Mouse (Mus musculus) kidney, postnatal 4 days (tissue): ENCODE results near the gene Chst14.

ENCODE experiments used
- DNase-seq, 2 experiments: peaks; one replicate each; pipeline ENCODE4 v3.0.0; 2021; ENCODE audit warnings: mixed read lengths in 2 of 2

The Chst14 gene

DNA sequence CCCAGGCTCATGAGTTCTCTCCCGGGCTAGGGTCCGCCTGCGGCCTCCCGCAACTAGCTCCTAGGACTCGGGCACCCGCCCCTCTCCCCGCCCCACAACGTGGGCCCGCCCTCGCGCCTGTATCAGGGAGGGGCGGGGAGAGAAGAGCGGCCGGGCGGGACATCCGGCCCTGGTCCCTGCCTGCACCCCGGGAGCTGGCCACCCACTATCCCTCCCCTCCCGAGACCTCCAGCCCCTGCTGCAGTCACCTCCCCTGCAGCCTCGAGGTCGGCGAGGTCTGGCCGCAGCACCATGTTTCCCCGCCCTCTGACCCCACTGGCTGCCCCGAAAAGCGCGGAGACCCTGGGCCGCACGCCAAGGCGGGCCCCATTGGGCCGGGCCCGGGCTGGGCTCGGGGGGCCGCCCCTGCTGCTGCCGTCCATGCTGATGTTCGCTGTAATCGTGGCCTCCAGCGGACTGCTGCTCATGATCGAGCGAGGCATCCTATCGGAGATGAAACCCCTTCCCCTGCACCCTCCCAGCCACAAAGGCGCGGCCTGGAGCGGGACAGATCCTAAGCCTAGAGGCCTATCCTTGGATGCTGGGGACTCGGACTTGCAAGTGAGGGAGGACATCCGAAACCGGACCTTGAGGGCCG is at the start of gene Chst14:
Chst14 (plus strand) TSS at position 136 of the 637 bp plus-strand sequence.
- DNase-seq = peak; percentile 84 to 90

DNA sequence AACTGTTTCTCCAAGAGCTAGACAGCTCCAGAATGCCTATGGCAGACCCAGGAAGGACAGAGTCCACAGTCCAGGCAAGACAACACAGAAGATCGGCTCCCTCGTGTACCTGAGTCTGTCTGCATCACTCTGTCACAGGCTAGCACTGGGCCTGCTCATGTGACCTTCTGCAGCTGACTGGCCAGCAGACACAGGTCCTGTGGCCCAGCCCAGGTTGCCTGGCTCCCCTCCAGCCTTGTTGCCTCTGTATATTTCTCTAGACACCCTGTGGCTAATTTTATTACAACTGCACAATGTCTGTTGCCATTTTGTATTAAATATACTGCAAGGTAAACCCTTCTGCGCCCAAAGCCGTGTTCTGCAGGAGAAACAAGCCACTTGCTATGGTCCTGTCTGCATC is 45.3 kb upstream of the Chst14 start:
- DNase-seq = no peak

DNA sequence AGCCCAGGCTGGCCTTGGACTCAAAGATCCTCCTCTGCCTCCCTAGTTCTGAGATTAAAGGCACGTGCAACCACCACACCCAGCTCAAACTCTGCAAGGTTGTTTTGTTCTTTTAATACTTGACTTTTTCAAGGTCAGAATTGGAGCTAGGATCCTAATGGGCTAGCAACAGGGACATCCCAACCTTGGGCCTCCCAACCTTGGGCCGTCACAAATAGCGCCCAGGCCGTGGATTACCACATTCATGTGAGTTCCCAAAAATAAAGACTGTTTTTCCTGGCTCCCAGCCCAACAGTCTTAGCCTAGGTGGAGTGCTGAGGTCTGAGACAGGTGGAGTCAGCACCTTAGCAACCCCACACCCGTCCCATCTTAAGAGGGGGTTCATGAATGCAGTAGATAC is 44.3 kb upstream of the Chst14 start:
- DNase-seq = no peak

DNA sequence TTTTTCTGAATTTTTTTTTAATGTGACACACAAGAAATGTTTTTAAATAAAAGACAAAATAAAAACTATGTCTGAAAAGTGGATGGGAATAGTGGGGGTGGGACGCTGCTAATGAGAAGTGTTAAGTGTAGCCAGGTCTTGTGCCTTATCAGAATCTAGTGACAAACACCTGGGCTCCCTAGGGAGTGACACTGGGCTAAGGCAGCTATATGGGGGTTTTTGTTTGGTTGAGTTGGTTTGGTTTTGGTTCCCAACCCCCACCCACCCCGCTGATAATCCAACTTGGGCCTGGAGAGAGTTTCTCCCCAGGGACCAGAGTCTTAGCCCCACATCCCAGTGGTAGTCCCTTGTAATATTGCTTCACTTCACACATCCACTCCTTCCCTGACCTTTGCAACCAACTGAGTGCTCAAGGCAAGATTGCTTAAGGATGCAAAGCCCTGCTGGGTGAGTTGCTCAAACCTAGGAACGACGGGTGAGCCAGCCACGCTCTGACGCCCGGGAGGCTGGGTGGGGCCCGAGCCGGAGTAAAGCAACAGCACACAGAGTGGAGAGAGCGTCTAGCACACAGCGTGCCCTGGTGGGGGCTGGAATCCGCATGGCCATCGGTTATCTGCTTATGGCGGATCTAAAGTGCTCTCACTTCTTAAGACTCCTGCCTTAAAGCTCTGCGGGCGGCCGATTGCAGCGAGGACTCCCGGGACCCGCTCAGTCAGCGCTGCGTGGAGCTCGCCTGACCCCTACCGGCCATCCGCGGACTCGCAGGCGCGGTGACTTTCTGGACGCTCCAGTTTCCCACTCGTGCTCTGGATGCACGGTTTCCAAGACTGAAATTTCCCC is 43.2 kb upstream of the Chst14 start:
- peak; percentile 92 for DNase-seq

DNA sequence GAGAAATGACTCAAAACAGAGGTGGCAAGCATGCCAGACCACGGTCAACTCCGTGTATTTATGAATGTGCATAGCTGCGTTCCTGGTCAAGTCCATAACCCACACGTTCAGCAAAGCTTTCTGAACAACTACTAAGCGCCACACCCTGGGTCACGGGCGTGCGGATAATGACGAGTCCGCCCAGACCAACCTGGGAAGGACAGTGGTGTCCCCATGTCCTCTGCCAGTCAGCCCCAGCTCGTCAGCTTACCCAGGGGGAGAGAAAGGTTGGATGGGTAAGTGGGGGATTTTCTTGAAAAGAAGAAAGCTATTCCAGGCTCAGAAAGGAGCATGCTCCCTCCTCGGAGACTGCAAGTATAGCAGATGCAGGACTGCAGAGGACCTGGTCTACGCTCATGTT is 38.9 kb upstream of the Chst14 start:
- no peak for DNase-seq

DNA sequence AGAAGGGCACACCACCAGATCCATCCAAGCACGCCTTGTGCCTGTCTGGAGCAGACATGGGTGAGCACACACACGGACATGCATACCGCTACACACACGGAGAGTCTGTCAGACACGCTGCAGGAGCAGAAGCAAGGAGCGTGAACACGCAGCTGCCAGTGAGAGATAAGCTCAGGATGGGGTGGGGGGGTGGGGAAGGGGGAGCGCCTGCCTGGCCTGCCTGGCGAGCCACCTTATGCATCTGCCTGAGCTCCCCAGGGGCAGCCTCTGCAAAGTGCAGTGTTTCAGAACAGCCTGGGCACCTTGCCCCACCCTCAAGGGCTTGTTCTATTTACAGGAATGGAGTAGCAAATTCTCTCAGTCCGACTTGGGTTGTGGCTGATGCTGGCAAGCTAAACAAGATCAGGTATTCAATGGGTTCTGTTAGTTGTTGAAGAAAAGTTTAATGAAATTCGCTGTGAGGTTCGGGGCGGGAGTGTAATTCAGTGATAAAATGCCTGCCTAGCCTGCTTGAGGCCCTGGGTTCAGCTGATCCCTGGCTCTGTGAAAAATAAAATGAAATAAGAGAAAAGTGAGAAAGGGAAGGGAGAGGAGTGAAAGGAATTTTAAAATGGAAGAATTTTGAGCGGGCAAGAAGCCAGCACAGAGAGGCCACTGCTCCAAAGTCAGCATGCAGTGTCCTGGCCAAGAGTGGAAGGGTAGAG is 38.3 kb upstream of the Chst14 start:
- no peak for DNase-seq

DNA sequence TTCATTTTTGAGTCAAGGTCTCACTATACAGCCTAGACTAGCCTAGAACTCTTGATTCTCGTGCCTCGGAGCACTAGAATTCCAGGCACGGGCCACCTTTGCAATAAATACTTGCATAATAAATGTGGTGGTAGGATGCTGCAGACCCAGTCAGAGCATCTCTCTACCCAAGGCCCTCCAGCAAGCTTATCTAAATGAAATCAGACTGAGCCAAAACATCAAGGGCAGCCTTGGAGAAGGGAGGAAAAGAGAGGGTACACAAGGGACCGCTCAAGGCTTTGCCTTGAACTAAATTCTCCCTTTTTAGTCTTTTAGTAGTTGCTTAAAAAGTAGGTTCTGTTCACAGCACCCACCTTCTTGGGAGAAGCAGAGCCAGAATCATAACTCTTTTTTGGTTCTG is 35.1 kb upstream of the Chst14 start:
- DNase-seq = no peak

DNA sequence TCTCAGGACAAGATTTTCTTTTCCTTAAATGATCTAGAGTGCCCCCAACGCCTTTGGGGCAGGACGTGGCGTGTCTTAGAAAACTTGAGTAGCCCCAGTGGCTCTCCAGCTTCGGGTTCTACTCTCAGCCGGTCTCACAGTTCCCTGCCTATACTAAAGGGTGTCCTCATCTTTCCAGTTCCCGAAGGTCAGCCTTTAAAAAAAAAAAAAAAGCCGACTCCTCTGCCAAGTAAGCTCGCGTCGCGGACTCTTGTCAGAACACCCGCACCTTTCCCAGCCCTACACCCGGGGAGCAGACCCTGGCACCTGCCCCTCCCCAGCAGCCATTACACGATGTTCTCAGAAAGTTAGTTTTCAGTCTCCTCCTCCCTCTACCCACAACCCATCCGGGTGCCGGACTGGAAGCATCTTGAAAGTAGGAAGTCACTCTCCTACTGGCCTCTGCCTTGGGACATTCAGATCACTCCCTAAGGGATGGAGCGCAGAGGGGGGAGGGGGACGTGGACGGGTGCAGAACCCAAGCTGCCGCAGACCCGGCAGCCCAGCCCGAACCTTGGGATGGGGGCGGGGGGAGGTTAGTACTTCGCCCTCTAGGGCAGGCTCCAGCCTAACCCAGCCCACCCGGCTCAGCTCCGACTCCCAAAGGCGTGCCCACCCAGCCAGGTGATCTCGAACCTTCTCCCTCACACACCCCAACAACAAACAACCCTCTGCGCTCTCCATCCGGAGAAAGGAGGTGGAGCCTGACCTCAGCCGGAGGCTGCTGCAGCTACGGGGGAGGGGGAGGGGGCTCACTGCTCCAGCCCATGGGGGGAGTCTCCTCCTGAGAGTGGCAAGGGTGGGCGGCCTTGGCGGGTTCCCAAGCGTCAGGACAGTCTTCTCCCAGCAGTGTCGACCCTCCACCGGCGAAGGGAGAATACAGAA is 30.0 kb upstream of the Chst14 start:
- DNase-seq = peak; percentile 55 to 68

DNA sequence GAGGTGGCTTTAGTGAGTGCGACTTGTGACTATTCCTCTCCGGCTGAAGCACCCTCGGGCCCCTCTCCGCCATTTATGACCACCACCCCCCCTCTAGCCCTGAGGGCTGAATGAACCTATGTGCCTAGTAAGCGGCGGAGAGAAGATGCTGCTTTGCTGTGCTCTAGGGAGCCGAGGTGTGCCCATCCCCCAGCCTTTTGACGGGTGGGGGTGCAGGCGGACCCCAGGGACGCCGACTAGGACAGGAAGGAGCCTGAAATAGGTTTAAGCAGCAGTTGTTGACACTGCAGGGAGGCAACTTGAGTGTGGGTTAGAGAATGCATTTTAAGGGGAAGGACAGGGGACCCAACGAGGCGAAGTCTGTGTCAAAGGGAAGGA is 29.4 kb upstream of the Chst14 start:
- no peak for DNase-seq

DNA sequence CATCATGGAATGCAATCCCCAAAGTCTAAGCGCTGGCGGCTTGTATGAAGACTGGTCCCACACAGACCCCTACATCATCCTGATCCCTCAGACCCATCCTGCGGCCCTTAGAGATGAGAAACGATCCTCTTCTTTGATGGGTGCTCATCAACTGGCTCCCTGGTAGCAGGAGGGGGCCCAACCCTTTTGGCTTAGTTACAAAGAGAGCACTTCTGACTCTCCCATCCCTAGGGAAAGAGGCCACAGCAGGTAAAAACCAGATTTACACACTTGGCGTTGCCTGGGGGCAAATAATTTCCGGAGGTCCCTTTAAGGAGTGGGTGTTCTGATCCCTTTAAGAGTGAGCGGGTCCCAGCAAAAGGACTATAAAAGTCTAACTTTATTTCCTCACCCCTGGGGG is 28.9 kb upstream of the Chst14 start:
- DNase-seq = no peak

DNA sequence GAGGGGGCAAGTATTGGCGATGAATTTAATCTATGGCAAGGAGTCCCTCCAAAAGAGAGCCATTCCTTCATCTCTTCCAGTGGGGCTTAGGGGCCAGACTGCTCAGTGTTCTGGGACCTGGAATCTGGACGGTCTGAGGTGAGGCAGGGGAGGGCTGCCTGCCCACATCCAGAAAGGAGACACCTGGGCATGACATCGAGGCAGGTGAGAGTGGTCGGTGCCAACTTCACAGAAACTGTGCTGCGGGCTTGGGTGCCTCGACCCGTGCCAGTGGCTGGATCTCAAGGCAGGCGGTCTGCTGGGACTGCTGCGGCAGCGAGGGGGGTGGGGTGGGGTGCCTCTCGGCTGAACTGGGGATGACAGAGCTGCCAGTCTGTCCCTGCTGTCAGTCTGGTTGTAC is 28.5 kb upstream of the Chst14 start:
- DNase-seq = no peak

DNA sequence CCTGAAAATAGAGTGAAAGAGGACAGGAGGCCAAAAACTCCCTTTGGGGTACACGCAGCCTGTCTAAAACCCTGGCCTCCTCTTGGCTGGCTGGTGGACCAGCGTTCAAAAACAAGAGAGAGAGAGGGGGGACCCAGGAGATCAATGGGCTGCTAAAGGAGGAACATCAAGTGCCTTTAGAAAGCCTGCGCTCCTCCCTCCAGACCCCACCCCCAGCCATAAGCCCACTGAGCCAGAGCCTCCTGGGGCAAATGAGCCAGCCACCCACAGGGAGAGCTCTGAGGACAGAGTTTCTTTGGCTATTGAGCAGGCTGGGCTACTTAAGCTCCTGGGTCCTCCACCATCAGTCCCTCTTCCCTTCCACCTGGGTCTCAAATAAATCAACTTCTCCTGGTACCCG is 27.5 kb upstream of the Chst14 start:
- no peak for DNase-seq

DNA sequence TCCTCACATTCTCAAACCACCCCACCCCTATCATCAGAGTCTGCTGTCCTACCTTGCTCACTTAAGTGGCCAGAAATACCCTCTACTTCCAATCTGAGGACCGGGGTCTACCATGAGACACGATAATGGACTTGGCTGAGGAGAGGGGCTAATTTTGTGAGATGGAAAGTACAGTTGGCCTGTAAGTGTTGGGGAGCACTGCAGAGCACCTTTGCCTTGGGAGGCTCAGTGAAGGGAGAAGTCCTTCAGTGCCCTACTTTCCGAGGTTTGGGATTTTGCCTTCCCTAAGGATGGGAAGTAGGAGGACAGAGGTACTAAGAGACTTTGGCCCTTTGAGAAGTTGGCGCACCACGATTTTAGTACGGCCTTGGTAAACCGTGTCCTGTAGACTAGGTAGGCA is 27.0 kb upstream of the Chst14 start:
- no peak for DNase-seq

DNA sequence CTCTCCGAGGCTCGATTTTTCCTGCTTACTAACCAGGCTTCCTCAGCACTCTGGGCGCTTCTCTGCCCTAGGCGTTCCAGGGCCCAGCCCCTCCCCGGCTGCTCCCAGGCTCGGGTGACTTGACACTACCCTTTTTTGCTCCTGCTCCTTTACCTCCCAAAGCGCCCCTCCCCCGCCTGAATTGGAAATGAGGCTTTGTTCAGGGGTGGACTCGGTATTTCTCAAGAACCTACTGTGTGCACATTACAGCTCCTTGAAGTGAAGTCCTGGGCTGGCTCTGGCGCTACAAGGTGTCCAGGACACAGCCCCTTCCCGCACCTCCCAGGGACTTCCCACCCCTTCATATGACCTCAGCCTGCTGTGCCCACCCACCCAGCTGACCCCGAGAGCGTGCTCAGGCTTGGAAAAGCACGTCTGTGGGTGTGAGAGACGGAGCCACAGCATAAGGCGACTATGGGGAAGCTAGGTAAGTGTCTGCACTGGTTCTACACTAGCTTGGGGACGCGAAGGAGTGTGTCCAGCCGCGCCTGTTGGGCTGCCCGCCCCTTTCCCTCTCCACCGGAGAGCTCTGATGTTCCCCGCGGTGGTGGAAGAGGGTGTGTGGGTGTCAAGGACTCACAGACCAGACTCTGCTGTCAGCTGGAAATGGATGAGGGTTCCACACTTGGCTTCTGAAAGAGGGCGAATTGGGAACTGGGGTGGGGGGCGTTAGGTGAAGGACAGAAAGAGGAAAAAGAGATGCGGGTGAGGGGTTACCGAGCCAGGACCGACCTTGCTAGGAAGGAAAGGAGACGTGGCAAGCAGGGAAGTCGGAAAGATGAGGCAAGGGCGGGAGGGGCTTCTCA is 26.1 kb upstream of the Chst14 start, which contains the start of gene Bahd1:
Bahd1 (plus strand) TSS at position 397 of the 845 bp plus-strand sequence.
- DNase-seq = peak; percentile 62 to 63

DNA sequence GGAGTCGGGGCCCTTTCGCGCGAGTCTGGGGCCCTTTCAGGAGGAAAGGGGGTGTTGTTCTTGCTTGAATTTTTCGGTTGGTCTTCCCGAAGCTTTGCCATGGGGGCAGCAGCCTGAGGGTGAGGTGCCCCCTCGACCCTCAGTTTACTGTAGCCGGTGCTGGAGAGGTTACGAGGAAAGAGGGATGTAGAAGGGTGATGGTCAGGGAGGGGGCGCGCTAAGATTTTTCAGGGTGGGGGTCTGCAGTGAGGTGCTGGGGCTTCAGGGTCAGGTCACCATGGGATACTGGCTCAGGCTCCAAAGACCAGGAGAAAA is 25.5 kb upstream of the Chst14 start:
- DNase-seq = no peak

DNA sequence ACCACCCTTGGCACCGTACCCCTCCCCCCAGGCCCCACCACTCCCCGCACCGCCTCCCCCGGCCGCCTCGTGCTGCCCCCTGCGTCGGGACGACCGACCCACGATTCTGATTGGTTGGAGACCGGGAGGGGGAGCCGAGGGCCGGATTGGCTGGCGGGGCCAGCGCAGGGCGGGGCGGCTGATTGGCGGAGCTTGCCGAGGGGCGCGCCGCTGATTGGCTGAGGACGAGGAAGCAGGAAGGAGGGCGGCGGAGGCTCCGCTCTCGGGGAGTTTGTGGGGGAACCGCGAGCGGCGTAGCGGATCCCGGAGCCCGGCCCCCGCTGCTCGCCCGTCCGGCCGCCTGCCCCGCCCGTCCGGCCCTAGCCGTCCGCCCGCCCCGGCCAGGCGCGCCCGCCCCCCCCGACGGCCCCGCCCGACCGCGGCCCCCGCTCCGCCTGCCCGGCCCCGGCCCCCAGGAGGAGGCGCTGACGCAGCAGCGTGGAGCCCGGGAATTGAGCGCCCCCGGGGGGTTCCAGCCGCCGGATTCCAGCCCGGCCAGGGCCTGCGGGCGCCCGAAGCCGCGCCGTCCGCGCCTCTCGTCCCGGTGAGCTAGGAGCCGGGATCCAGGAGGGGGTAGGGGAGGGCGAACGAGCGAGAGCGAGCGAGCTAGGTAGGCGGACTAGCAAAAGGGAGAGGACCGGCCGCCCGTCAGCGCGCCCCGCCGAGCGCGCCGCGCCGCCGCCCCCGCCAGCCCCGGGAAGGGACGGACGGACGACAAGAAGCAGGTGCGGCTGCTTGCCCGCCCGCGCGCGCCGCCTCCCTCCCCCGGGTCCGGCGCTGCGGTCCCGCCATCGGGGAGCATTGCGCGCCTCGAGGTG is 24.9 kb upstream of the Chst14 start:
- peak; percentile 97 to 99 for DNase-seq

DNA sequence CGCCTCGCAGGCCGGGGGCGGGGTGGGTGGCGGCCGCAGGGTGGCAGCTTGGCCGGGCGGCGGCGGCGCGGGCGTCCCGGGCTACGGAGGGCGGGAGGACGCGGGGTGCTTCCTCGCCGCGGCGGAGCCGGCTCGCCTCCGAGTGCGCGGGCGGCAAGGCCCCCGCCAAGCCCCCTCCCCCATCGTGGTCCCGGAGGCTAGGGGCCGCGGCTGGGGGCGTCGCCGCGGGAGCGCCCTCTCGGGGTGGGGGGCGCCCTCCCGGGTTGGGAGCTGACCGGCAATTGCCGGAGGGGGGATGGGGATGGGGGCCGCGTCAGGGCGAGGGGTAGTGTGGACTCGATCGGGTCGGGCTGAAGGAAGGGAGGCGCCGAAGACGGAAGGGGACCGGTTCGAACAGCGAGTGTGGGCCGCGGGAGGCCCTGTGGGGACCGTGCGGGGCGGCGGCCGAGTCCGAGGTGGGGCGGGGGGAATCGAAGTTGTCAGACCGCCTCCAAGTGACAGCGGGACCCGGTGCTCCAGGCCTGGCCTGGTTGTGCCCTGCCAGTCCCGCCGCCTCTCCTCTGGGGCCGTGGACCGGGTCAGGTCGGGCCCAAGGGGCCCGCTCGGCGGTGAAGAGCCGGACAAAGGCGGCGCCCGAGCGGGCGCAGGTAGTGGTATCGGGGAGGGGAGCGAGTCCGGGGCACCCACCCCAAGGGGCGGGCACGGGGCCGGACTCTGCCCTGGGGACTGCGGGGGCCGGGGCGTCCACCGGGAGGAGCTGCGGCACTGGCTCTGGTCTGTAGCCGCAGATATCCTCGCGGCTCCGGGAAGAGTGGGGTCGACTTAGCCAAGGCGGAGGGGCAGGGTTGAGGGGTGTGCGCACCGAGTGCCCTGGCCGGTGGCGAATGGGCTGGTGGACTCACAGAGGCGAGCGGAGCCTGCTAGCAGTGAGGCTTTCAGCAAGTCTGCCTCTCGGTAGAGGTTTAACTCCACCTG is 24.0 kb upstream of the Chst14 start:
- DNase-seq = peak; percentile 68 to 81

DNA sequence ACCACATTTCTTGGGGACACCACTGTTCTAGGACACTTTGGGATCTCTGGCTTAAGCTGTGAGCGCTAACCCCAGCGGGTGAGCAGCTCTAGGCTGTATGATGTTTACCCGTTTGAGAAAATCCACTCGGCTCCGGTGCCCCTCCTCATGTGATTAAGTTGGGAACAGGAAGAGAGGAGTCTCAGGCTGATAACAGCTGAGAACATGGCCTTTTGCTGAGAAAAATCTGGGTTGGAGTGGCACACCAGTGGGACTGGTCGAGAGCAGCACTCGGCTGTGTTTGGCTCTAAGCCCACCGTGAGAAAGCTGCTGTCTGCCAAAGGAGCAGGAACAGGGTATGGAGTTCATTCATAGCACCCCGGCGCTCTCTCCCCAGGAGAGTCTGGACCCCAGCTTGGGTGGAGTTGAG is 23.0 kb upstream of the Chst14 start:
- no peak for DNase-seq

DNA sequence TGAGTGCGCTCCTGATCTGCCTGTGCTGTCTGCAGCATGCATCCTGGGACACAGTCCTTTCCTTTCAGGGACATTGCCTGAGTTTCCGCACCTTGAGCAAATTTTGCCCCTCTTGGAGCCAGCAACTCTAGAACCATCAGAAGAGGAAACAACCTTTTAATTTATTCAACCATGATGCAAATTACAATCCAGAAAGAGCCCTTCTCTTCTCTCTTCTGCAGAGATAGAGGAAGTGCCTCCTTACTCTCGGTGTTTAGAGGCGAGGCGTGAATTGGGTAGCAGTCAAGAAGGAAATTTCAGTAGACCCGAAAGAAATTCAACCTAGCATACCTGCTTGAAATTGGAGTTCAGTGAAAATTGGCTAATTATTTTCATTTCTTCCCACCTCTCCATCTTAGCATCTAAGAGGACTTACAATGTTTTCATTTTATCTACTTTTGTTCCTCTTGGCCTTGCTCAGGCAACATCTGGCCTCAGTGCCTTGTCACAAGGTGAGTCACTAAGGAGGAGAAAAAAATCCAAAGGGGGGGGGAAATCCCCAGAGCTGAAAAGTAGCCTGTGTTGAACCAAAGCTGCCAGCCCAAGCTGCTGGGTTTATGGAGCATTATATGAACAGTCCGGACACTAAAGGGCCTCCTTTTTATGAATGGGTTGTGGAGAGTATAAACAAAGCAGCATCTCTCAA is 20.7 kb upstream of the Chst14 start:
- DNase-seq = no peak
